Mouse (Mus musculus) spleen, postnatal 14 days (tissue): ENCODE measurements around the gene Zbtb24.

Experiments used
- DNase-seq, 2 experiments: peaks; one replicate each; pipeline ENCODE4 v3.0.0; 2021 to 2022; ENCODE audit warnings: low spot score in 2 of 2

The Zbtb24 gene

DNA sequence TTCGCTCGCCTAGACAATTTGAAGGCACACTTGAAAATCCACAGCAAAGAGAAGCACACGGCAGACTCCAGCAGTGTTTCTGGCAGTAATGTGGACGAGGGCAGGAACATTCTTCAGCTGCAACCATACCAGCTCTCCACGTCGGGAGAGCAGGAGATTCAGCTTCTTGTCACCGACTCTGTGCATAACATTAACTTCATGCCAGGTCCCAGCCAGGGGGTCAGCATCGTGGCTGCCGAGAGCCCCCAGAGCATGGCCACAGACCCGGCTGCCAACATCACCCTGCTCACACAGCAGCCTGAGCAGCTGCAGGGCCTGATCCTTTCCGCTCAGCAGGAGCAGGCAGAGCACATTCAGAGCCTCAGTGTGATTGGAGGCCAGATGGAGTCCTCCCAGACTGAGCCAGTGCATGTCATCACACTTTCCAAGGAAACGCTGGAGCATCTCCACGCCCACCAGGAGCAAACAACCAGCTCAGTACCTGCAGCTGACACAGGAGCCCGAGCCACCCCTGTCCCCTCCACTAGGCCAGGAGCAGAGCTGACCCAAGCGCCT is 14.3 kb downstream of the Zbtb24 start:
- DNase-seq: no peak

DNA sequence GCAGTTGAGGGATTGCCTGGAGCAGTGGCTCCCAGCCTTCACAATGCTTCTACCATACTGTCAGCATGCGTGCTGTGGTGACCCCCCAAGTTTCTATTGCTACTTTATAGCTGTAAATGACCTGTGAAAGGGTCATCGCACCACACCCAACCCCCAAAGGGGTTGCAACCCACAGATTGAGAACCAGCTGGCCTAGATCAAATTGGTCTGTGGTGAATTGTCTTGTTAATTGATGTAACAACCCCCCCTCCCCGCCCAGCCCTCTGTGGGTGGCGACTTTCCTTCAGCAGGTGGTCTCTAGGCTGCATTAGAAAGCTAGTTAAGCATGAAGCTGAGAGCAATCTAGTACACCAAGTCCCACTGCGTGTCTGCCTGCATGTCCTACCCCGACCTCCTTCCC is 17.1 kb downstream of the Zbtb24 start:
- DNase-seq: no peak

DNA sequence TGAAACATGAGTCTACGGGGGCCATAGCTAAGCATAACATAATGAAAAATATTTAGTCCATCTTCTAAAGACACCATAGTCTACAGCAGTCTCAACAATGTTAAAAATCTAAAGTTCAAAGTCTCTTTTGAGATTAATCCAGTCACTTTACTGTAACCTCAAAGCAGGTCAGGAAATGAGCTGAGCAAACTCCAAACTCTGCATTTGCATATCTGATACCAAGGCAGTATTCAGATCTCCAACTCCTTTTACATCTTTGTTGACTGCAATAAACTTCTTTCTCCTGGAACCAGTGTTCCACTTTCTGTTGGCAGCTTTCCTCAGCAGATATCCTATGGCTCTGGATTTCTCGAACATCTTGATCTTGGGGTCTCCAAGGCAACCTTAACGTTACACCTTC is 20.5 kb downstream of the Zbtb24 start:
- DNase-seq: no peak

DNA sequence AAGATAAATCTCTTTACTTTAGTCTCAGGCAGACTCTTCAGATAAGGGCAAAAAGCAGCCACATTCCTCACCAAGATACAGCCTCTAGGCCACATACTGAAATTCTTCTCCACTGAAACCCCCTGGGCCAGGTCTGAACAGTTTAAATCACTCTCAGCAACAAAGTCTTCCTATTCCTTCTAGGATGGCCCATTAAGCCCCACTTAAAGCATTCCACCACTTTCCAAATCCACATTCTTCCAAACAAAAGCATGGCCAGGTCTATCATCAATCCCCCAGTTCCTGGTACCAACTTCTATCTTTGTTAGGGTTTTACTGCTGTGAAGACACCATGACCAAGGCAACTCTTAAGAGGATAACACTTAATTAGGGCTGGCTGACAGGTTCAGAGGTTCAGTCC is 22.4 kb downstream of the Zbtb24 start:
- no peak for DNase-seq

DNA sequence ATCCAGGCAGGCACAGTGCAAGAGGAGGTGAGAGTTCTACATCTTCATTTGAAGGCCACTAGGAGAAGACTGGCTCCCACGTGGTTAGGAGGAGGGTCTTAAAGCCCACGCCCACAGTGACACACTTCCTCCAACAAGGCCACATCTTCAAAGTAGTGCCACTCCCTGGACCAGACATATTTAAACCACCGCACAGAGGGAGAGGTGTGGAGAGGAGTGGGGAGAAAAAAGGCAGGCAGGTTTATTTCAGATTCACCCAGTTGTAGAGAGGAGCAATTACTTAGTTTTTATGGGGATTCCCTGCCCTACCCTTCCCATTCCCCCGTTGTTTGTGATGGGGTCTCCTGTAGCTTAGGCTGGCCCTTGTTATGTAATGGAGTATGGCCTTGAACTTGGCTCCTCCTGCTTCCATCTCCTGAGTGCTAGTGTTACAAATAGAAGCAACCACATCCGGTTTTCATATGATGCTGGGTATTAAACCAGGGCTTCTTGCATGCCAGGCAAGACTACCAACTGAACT is 22.8 kb downstream of the Zbtb24 start:
- no peak for DNase-seq

DNA sequence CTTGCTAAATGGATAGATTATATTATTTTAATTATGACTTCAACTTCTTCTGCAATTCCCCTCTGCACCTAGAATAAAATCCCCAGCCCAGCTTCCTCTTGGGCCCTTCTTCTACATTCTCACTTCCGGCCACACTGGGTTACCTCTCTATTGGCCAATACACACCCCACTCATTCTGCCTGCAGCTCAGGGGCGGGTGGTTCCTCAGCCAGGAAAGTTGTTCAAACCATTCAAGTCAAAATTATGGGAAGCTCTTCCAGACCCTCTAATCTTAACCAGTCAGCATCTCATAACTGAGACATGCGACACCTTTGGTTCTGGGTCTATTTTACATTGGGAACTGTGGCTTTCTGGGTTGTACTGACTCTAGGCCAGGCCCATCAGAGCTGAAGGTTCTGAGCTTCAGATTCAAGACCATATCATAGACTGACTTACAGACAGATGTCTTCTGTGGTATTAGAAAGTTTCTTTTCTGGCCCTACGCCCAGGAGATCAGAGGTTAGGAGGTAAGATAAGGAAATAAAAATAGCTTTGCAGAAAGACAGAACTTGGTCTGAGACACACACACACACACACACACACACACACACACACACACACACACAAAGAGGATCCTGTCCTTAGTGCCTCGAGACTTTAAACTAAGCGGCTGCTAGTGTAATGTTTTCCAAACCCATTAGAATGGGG is 23.7 kb downstream of the Zbtb24 start:
- DNase-seq: peak in 1 of 2 experiments; percentile 13

DNA sequence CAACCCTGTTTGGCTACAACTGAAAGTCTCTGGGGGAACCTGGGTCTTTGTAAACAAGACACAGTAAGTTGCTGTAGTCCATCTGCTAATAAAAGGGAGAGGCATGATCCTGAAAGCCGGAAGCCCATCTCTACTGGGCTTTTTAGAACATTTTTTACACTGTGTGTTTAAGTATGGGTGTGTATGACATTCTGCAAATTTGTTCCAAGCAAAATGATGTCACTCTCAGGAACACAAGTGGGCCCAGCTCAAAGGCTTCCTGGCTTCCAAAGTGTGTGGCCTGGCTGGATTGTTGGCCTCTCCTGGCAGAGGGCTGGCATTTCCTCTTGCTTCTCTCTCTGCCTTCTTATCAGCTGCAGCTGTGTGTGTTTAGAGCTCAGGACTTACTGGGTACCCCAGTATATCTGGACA is 24.8 kb downstream of the Zbtb24 start:
- DNase-seq: no peak

DNA sequence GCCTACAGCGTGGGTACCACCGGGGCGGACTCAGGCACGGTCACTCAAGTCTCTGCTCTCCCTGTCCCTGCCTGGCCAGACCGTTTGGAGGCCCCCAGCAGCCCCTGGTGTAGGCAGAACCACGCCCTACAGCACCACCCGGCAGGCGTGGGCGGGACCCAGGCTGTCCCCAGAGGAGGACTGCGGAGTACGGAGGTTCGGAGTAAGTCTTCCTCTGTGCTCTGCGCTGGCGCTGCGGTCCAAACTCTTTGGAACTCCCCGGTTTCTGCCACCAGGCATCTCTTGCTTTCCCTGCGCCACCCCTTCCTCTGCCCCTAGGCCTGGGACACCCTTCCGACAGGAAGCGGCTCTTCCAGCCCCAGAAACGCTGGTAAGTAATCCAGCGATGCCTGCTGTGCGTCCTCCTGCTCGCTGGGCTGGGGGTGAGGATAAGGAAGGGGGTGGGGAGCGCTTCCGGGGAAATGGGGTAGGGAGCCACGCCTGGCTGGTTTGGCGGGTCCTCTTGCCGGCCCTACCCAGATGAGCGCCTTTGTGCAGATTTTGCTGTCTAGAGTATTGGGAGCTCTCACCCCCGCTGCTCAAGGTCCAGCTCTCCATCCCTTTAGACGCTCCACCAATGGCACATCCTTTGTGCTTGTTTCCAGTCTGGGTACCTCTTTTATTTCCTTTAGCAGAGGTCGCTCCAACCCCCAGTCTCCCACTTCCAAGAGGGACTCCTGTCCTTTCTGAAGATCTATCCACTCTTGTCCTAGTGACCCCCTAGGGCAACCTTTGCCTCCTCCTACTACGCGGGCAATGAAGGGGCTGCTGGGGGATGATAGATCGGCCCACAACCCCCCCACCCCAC is 26.2 kb downstream of the Zbtb24 start, which contains the start of gene Mical1:
Gene Mical1, plus strand, starts transcription at position 144 of the 847 bp plus-strand sequence.
- DNase-seq: peak; percentile 44 to 65

DNA sequence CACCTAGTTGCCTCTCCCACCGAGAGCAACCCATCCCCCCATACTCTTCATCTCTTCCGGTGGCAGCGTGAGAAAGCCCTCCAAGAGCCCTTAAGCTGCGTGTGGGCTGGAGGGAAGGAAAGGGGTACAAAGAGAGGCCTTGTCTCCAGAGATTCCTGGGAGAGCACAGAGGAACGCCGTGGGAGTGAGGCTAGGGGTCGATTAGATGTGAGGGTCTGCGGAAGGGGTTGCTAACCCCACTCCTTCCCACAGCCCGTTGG is 26.8 kb downstream of the Zbtb24 start:
- no peak for DNase-seq

DNA sequence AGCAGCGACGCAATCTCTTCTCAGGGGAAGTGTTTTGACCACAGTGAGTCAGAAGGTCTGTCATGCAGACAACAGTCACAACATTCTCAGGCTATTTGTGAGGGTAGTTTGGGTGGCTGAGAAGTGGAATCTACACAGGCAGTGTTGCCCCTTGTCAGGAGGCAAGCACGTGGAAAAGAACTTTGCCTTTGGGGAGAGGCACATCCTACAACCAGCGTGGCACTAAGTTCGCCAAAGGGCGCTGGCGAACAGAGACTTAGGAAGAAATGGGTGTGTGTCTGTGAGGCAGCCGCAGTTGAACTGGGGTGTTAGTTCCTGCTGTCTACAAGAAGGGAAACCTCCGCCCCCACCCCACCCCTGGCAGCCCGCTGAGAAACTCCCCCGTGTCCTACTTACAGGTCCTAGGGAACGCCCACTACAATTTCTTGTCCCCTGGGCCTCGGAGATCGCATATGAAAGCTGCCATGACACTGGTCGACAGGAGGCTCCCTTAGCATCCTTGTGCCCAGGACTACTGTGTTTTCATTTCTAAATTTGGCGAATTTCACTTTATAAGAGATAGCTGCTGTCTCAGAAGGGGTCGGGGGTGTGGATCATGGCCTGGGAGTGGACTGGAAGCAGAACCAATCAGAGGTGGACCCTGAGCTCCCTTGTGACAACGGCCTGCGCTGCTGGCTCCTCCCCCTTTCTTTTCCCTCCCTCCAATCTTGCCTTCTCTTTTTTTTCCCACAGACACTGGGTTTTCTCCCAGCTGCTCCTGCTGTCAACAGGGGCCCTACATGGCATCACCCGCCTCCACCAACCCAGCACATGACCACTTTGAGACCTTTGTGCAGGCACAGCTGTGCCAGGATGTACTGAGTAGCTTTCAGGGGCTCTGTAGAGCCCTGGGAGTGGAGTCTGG is 27.3 kb downstream of the Zbtb24 start:
- DNase-seq: peak in 1 of 2 experiments; percentile 16

DNA sequence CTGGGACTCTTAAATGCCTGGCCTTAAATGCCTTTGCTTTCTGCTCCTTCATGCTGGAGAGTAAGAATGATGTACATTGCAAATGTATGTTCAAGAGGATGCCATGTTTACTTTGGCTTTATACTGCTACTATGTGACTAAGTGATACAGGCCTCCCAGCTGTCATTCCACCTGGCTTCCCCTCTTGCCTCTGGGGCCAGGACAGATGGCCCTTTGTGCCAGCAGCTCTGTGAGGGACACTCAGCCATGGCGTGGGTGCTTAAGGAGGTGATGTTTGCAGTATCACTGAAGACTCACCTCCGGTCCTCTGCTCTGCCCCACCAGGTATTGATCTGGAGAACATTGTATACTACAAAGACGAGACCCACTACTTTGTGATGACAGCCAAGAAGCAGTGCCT is 29.8 kb downstream of the Zbtb24 start:
- no peak for DNase-seq

DNA sequence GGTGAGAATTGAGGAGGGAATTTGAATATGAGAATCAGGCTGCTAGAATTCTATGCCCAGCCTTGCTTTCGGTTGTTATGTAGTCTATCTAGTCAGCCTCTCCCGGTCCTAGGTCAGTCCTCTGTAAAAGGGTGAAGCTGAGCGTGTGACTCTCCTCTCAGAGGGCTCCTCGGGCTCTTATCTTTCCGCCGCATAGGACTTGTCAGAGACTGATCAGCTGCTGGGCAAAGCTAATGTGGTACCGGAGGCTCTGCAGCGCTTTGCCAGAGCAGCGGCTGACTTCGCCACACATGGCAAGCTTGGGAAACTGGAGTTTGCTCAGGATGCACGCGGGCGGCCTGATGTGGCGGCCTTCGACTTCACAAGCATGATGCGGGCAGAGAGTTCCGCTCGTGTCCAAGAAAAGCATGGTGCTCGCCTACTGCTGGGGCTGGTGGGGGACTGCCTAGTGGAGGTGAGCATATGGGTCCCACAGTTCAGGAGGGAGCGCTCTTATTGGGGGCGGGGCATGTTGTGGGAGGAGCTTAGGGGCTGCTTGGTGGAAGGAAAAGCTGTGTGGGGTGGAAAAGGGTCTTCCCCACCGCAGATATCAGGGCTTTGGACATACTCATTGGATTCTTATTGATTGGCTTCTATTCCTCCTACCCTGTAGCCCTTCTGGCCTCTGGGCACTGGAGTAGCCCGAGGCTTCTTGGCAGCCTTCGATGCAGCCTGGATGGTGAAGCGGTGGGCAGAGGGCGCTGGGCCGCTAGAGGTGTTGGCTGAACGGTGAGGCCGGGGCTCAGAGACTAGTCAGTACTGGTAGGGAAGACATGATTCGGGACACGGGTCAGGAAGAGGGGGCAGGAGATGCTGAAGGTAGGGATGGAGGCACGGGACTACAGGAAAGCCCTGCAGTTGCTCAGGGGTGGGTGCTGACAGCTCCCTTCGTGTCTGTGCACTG is 31.0 kb downstream of the Zbtb24 start:
- DNase-seq: no peak

DNA sequence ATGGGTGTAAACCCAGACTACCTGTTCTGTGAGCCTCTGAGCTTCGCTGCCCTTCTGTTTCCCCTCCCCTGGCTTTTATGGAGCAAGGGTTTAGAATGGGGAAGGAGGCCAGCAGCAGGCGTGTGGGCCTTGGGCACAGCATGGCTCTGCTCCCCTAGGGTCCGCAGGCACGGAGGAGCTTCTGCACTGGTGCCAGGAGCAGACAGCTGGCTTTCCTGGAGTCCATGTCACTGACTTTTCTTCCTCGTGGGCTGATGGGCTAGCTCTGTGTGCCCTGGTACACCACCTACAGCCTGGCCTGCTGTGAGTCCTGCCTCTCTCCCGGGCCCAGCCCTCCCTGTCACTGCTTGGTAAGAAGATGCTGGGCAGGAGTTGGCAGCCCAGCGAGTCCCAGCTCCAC is 32.3 kb downstream of the Zbtb24 start:
- DNase-seq: no peak

DNA sequence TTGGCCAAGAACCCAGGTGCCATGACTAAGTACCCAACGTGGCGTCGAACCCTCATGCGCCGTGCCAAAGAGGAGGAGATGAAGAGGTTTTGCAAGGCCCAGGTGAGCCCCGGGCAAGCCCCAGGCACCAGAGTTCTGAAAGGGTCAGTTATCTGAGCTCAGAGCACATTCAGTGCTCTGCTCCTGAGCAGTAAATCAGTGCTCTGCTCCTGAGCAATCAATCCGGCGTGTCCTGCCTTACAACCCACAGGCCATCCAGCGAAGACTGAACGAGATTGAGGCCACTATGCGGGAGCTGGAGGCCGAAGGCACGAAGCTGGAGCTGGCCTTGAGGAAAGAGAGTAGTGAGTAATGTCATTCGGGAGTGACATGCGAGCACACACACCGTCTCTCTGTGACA is 35.6 kb downstream of the Zbtb24 start:
- DNase-seq: no peak

DNA sequence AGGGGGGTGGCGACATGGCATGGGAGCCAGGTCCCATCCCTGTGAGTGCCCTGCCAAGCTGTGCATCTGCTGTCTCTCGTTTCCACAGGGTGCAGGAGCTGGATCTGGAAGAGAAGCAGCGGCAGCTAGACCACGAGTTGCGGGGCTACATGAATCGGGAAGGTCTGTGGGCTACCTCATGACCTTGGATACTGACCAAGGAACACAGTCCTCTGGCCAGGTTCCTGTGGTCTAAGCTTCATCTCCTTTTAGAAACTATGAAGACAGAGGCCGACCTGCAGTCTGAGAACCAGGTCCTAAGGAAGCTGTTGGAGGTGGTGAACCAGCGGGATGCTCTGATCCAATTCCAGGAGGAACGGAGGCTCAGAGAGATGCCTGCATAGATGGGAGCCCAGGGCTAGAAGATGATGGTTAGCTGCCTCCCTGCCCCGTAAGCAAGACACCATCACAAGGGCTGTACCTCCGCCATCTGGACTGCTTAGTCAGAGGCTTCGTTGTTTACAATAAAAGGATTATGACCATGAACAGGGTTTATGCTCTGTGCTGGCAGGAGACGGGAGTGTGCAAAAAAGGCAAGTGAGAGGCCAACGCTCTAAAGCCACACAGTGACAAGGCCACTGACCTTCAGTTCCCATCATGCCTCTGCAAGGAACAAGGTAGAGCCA is 36.5 kb downstream of the Zbtb24 start:
- no peak for DNase-seq

DNA sequence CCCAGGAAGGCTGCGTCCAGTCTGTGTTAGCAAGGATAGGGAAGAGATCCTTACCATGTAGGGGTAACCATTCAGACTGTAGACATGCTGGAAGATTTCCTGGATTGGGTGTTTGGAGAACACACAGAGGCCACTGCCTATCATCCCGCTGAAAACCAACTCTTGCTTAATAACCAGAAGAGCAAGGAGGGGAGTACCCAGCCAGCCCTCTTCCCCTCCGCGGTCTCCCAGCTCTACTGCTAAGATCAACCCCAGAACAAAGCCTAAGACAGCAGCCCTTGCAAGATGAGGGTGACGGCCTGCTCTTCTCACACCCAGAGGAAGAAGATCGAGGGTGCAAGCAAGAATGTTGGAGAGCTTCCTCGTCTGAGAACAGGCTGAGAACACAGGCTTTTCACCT is 38.7 kb downstream of the Zbtb24 start:
- no peak for DNase-seq

DNA sequence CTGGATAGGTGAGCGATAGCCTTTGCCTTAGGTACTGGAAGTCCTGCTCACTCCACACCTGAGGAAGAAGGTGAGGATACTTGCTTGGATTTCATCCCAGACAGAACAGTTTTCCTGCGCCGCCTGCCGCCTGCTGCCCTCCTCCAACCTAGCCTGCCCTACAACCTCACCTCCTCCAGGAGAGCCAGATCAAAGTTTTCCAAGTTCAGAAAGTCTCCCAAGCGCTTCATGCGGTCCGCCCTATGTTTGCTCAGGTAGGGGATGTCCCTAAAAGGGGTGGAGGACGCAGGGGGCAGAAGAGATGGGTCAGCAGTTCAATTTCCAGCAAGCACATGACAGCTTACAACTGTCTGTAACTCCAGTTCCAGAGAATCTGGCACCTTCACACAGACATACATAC is 39.1 kb downstream of the Zbtb24 start:
- DNase-seq: no peak

DNA sequence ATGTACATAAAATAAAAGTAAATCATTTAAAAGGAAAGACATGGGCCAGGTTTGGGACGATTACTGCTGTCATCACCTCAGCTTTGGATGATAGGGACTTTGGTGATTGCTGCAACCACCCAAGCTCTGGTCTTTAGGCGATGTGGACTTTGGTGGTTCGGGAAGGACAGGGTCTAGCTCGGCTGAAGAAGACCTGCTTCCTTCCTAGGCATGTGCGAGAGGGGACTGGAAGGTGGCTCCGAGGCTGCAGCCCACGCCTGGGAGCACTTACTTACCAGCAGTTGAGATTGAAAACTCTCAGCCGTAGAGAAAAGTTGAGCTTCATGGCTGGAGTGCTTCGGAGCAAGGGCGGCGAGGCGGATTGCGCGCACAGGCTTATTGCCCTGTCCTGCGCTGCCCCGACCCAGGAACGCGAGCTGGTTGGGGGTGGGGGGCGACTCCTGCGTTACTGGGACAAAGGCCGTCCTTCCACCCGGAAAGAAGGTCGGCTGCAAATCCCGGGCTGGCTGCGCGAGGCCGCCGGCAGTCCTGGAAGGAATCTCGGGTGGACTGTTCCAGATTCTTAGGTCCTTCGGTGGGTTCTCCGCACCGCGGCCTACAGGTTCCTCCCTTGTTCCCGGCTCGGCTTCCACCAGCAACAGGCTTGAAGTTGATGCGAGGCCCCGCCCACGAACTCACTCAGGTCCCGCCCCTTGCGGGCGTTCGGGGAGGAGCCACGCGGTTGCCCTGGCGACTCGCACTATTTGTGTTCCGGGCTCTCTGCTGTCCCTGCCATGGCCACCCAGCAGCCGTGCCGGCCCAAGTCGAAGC is 39.7 kb downstream of the Zbtb24 start, which contains the start of the genes Smpd2 and Ppil6:
Gene Smpd2, minus strand, starts transcription at position 662 of the 810 bp plus-strand sequence.
Gene Ppil6, plus strand, starts transcription at position 732 of the 810 bp plus-strand sequence.
- DNase-seq: peak; percentile 81 to 84

DNA sequence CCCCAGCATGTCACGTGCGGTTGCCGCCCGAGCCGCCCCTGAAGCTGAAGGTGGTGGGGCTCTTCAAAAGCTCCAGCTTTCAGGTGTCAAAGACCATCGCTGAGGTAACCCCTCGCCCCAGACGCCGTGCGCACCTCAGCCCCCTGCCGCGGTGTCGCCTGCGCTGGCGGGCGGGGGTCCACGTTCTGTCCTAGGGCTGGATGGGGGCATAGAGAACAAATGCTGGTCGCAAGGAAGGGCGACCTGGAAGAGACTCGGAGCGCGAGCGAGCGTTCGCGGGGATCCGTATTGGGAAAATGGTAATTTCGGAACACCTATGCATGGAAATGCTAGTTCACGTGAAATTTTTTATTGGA is 40.3 kb downstream of the Zbtb24 start:
- no peak for DNase-seq
